Mouse (Mus musculus) MEL (cell line): Measurements from ENCODE around the gene Podxl.

Experiments used
- CHD2 ChIP-seq: IDR thresholded peaks from 2 replicates; pipeline ENCODE4 v1.6.1; 2011; ENCODE audit warnings: low read length, improper control_type of control experiment
- CTCF ChIP-seq, 3 experiments: IDR thresholded peaks in 2 of 3; conservative IDR thresholded peaks in 1 of 3; 2 replicates each; pipeline ENCODE4 v1.5.1; 2011 to 2012; ENCODE audit warnings: low read length in 3 of 3, low read depth in 2 of 3, mild to moderate bottlenecking in 2 of 3, improper control_type of control experiment in 1 of 3, inconsistent platforms in 1 of 3, mixed read lengths in 1 of 3, moderate library complexity in 1 of 3; ENCODE audit not compliant: control insufficient read depth in 1 of 3, insufficient read depth in 1 of 3, poor library complexity in 1 of 3, severe bottlenecking in 1 of 3
- GABPA ChIP-seq: IDR thresholded peaks from 2 replicates; pipeline ENCODE4 v1.6.1; 2012; ENCODE audit warnings: low read depth, mild to moderate bottlenecking, inconsistent platforms, low read length, improper control_type of control experiment, moderate library complexity
- HCFC1 ChIP-seq: IDR thresholded peaks from 2 replicates; pipeline ENCODE4 v1.6.1; 2012; ENCODE audit warnings: low read depth, mild to moderate bottlenecking, inconsistent platforms, low read length, improper control_type of control experiment, moderate library complexity
- NELFE ChIP-seq: IDR thresholded peaks from 2 replicates; pipeline ENCODE4 v1.6.1; 2011; ENCODE audit warnings: low read depth, low read length, improper control_type of control experiment
- POLR2A ChIP-seq, 2 experiments: IDR thresholded peaks; 2 replicates each; pipeline ENCODE4 v1.6.1; 2011 to 2012; ENCODE audit warnings: low read length in 2 of 2, mild to moderate bottlenecking in 2 of 2, control low read depth in 1 of 2, improper control_type of control experiment in 1 of 2, low read depth in 1 of 2, moderate library complexity in 1 of 2; ENCODE audit not compliant: control insufficient read depth in 1 of 2, insufficient read depth in 1 of 2, poor library complexity in 1 of 2
- POLR2AphosphoS5 ChIP-seq: IDR thresholded peaks from 2 replicates; pipeline ENCODE4 v1.6.1; 2012; ENCODE audit warnings: low read depth, borderline replicate concordance, mild to moderate bottlenecking, inconsistent platforms, low read length, moderate library complexity, mixed read lengths
- ZC3H11A ChIP-seq: IDR thresholded peaks from 2 replicates; pipeline ENCODE4 v1.6.1; 2012; ENCODE audit warnings: low read depth, mild to moderate bottlenecking, inconsistent platforms, low read length, improper control_type of control experiment

DNA sequence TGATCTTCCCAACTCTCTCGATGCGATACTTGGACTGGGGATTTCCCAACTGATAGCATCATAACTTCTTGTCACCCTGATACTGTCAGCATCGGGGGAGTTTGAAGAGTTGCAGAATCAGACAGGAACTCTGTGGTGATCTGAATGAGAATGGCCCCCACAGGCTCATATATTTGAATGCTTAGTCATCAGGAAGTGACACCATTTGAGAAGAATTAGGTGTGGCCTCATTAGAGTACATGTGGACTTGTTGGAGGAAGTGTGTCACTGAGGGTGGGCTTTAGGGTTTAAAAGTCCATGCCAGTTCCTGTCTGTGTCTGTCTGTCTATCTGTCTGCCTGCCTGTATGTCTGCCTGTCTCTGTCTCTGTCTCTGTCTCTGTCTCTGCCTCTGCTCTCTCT is 31.9 kb downstream of the Podxl start:
- TF ChIP-seq POLR2A (IDR thresholded peaks at IDR 0.05; ENCODE audit: control insufficient read depth in 1 of 2, insufficient read depth in 1 of 2, low read depth in 1 of 2, low read length in 2 of 2, poor library complexity in 1 of 2) (no peak), ZC3H11A (no peak), NELFE (no peak), CHD2 (no peak), POLR2AphosphoS5 (no peak), HCFC1 (no peak), CTCF (IDR thresholded peaks at IDR 0.05 in 2 of 3, conservative IDR thresholded peaks at IDR 0.05 in 1 of 3; ENCODE audit: control insufficient read depth in 1 of 3, insufficient read depth in 1 of 3, low read depth in 2 of 3, low read length in 3 of 3, poor library complexity in 1 of 3, severe bottlenecking in 1 of 3) (no peak), GABPA (no peak)
